Mouse (Mus musculus) small intestine, adult 2 months (tissue): ENCODE measurements around the gene Cul4a.

Experiments
- CTCF ChIP-seq: fragments of 200-500 bp; IDR thresholded peaks from 2 replicates; pipeline ENCODE4 v1.5.1; 2012; ENCODE audit warnings: low read depth, mild to moderate bottlenecking, control low read depth, inconsistent platforms, low read length, moderate library complexity, mixed read lengths; ENCODE audit not compliant: insufficient replicate concordance, insufficient read length; ENCODE audit errors: extremely low read depth
- POLR2A ChIP-seq: fragments of 200-500 bp; IDR thresholded peaks from 2 replicates; pipeline ENCODE4 v1.6.1; 2012; ENCODE audit warnings: low read depth, mild to moderate bottlenecking, control low read depth, inconsistent platforms, low read length, moderate library complexity

DNA sequence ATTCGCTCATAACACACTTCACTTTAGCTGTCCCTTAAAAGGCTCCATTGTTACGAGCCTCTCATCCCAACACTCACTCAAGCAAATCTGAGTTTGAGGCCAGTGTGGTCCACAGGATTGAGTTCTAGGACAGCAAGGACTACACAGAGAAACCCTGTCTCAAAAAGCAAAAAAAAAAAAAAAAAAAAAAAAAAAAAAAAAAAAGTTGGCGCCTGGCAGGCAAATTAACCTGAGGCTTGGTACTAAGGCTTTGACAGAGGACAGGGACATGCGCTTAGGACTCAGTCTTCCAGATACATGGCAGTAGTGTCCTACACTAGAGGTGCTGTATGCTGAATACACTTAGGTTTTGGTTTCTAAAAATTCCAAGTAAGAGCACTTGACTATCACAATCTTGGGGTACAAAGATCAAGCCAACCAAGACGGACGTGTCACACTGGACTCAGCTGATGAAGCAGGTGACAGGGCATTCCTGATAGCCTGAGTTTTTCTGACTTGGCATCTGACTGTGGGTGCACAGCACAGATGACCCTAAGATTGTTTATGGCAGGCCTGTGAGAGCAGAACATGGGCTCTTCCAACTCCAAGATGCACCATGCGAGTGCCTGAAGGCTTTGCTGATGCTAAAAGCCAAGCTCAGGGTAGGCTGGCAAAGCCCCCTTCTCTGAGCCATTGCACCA is 71.9 kb downstream of the Cul4a start:
- TF ChIP-seq POLR2A (no peak), CTCF (no peak)
